Mouse (Mus musculus): ENCODE measurements around the gene Gm6902.
"Not testable (repeated sequence)": the region's sequence is repeated elsewhere in the genome, so short reads cannot be mapped to it uniquely, and the experiment has no call there.

Gene Gm6902

DNA sequence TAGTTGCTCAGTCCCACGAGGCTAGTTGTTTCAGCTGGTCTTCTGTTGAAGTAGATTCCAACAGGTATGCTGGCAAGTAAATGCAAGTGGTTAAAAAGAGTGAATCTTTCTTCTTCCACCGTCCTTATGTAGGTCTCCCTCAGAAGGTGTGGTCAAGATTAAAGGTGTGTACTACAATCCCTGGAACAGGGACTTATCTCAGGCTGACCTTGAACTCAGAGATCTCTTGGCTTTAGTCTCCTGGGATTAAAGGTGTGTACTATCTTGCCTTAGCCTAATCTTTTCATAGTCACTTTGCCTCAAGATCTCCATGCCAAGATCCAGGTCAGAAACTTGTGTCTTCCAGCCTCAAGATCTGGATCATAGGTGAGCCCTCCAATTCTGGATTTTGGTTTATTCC lies at the start of gene Gm6902:
TSS of gene Gm6902 (minus strand) at position 101 of the 400 bp plus-strand sequence.
- not testable (repeated sequence) for DNase-seq (ENCODE audit: low spot score in 2 of 2)

DNA sequence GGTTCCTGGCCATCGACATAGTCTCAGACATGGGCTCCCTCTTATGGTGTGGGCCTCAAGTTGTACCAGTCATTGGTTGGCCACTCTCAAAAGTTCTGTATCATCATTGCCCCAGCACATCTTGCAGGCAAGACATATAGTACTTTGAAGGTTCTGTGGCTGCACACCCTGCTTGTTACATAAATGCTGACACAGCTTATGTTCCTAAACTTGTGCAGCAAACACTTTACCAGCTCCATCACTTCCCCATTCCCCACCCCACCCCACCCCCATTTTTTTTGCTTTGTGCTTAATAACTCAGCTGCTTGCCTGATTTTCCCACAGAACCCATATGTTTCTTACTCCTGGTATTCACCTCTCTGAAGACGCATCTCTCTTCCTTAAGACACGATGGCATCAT lies 22.2 kb upstream of the Gm6902 start, which contains the start of gene Nlrp4e:
TSS of gene Nlrp4e (plus strand) at position 301 of the 400 bp plus-strand sequence.
- not testable (repeated sequence) for DNase-seq (ENCODE audit: low spot score in 2 of 2)

GRCm38 (mm10) chr7:23251582-23251981 lies 27.1 kb downstream of the Gm6902 start, which contains the start of gene Vmn1r166:
TSS of gene Vmn1r166 (minus strand) at chr7:23251682.
- DNase-seq (ENCODE audit: low spot score in 2 of 2), result not testable (repeated sequence)

Data from right cerebral cortex, adult 2 months (tissue).